Mouse (Mus musculus) duodenum, adult 2 months (tissue): Measurements from ENCODE around the gene Trmt2b. TPM values are rescaled to one million over a fixed set of nuclear protein-coding genes. Genes with fewer than 3 reads are reported as not detected.

ENCODE experiments used
- polyA plus RNA-seq: library from polyadenylated mRNA; depleted of rRNA; stranded (reverse); fragments of >200 nt; gene quantifications from 2 replicates; pipeline ENCODE4 v1.2.3, GENCODE M21; 2012; ENCODE audit warnings: low replicate concordance; rRNA removed

Gene Trmt2b
- 2.3 and 3.6 TPM in 2 replicates for polyA plus RNA-seq

DNA sequence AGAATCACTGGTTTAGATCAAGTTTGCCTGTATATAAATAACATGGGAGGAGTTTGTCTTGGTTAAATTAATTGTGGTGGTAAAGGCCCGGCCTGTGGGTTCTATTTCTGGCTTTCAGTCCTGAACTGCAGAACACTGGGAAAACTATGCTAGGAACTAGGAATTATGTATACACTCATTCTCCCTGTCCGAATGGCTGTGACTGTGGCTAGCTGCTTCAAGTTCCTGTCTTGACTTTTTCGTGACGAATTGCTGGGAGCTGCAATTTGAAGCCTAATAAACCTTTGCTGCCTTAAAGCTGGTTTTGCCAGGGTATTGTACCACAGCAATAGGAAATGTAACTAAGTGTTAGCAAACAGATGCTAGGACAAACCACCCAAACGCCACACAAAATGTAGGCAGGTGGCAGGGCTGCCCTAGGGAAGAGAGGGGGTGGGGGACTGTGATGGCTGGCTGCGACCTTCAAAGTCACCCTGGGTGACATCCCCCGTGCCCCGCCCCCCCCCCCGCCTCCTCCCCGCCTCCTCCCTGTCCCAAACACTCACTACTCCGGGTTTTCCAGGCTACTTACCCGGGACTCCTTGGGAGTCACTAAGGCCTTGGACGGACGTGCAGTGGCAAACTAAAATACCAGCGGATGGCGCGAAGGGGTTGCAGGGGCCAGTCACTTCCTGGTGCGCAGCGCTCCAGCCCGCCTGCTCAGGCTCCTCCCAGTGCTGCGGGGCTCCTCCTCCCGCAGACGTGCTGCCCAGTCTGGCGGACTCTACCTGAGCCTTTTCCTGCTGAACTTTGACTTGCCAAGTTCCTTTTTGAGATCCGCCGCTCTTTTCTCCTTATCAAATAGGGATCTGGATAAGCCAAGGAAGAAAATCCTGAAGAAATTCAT lies at the start of gene Trmt2b:
Gene Trmt2b (minus strand): TSS at position 710 of the 886 bp plus-strand sequence.

GRCm38 (mm10) chrX:134307534-134308274 lies 30.9 kb upstream of the Trmt2b start, which contains the start of gene Cenpi:
TSS of gene Cenpi (plus strand) at chrX:134308084.

GRCm38 (mm10) chrX:134221856-134222255 lies 54.9 kb downstream of the Trmt2b start, which contains the start of gene Nox1:
TSS of gene Nox1 (minus strand) at chrX:134221956.

GRCm38 (mm10) chrX:134187201-134187600 lies 89.6 kb downstream of the Trmt2b start, which contains the start of gene Arl13a:
TSS of gene Arl13a (plus strand) at chrX:134187501.

Other genes with a start within 250 kb of the Trmt2b start
- gene Cstf2, start 217.8 kb downstream of the Trmt2b start, polyA plus RNA-seq = 6.1 and 14.9 TPM in 2 replicates
- 0.09 and 0.13 TPM in 2 replicates for gene Xkrx, start 114.9 kb downstream of the Trmt2b start, polyA plus RNA-seq
- not detected in 2 replicates for gene Arl13a, start 89.5 kb downstream of the Trmt2b start, polyA plus RNA-seq
- 0.14 and 0.30 TPM in 2 replicates for gene Nox1, start 55.0 kb downstream of the Trmt2b start, polyA plus RNA-seq
- 0.14 and 0.90 TPM in 2 replicates for gene Tmem35a, start 18.2 kb upstream of the Trmt2b start, polyA plus RNA-seq
- 0.20 and 0.39 TPM in 2 replicates for gene Cenpi, start 31.1 kb upstream of the Trmt2b start, polyA plus RNA-seq
- 0.06 and 0.29 TPM in 2 replicates for gene Drp2, start 127.6 kb upstream of the Trmt2b start, polyA plus RNA-seq
- gene Taf7l, start 199.5 kb upstream of the Trmt2b start, polyA plus RNA-seq = not detected in 2 replicates